In the genomic region with DNA sequence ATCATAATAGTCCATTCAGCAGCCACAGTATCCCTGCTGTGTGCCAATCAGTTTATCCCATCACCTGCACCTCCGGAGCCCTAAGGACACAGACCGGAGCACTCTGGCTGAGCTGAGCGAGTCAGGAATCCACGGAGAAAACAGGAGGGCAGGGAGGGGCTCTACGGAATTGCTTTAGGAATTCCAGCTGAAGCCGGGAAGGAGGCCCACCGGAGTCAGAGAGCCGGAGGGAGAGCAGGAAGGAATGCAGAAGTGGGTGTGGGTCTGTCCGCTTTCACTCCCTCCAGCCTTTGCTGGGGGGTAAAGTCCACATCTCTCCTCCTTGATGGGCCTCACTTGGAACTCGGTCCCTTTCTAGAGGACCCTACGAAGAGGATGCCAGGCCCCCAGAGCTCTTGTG, we compare ENCODE assay signal across 26 mouse cellular contexts. TPM values are rescaled to one million over a fixed set of nuclear protein-coding genes. Genes with fewer than 3 reads are reported as not detected.
DNase-seq lines count a peak whose midpoint lies in the region; ATAC-seq and TF ChIP-seq lines count a peak whose summit lies in the region.
"Had no signal": no experiment of that assay in that cellular context is flagged by ENCODE, and none has a peak within 500 bp of the region (broad histone marks: within the 10 kb centered on the region; RNA-seq: fewer than 3 reads in every experiment).

No protein-coding gene starts in this region.

- H3K9me3 ChIP-seq in heart, embryonic 10.5 days, result no peaks in the 10 kb centered on the region
- H3K9me3 ChIP-seq in kidney, embryonic 16.5 days (ENCODE audit: low read length), result no peaks in the 10 kb centered on the region
- H3K9me3 ChIP-seq in intestine, embryonic 15.5 days, result no peaks in the 10 kb centered on the region
- H3K9me3 ChIP-seq in forebrain, embryonic 16.5 days (ENCODE audit: control insufficient read depth, low read length), result no peaks in the 10 kb centered on the region
- H3K9me3 ChIP-seq: forebrain, embryonic 15.5 days; G1E; hindbrain, embryonic 15.5 days; kidney, embryonic 15.5 days; midbrain, embryonic 15.5 days; neural tube, embryonic 13.5 days had no signal

- peak overlapping the region; percentile 86 for H3K27ac ChIP-seq in heart, embryonic 10.5 days
- no peak overlapping the region for H3K27ac ChIP-seq in kidney, embryonic 16.5 days (ENCODE audit: low read length)
- peak overlapping the region; percentile 7; the same call in 1 of the 2 replicates for H3K27ac ChIP-seq in intestine, embryonic 15.5 days
- no peak overlapping the region for H3K27ac ChIP-seq in forebrain, embryonic 16.5 days (ENCODE audit: low read length)
- H3K27ac ChIP-seq: forebrain, embryonic 15.5 days; heart, adult 2 months; hindbrain, embryonic 15.5 days; midbrain, embryonic 15.5 days; neural tube, embryonic 13.5 days had no signal

- DNase-seq in heart, embryonic 10.5 days (ENCODE audit: low spot score), result no peak
- no peak for DNase-seq in heart, adult 11 months
- DNase-seq in kidney, postnatal 10 days, result no peak
- DNase-seq in R1 (ENCODE audit: low read depth, low spot score), result peak; percentile 96
- DNase-seq in lung, adult 2 months, result no peak
- DNase-seq: adrenal gland, postnatal 14 days; cerebellum, adult 8-10 months; cerebellum, postnatal 36 days; gastrocnemius, postnatal 10 days; heart, adult 2 months; heart, postnatal 36 days; kidney, adult 11 months; liver, postnatal 0 days; right cerebral cortex, postnatal 4 days; thymus, postnatal 25 days had no signal

- WGBS in heart, embryonic 10.5 days, result 24% methylated on average over 11 of the region's 11 CpGs
- 49% methylated on average over 11 of the region's 11 CpGs for WGBS in kidney, embryonic 16.5 days
- WGBS in intestine, embryonic 15.5 days, result 21% methylated on average over 11 of the region's 11 CpGs
- 70% methylated on average over 11 of the region's 11 CpGs for WGBS in forebrain, embryonic 16.5 days
- WGBS in lung, adult 2 months, result 57% methylated on average over 11 of the region's 11 CpGs

- no peaks in the 10 kb centered on the region; the same call in 1 of the 2 replicates for H3K36me3 ChIP-seq in heart, embryonic 10.5 days
- no peaks in the 10 kb centered on the region for H3K36me3 ChIP-seq in kidney, embryonic 16.5 days (ENCODE audit: insufficient read depth, low read length)
- no peaks in the 10 kb centered on the region for H3K36me3 ChIP-seq in intestine, embryonic 15.5 days
- H3K36me3 ChIP-seq in forebrain, embryonic 16.5 days (ENCODE audit: control insufficient read depth, insufficient read depth), result no peaks in the 10 kb centered on the region
- H3K36me3 ChIP-seq: forebrain, embryonic 15.5 days; G1E; hindbrain, embryonic 15.5 days; kidney, embryonic 15.5 days; midbrain, embryonic 15.5 days; neural tube, embryonic 13.5 days had no signal

- no peaks in the 10 kb centered on the region for H3K27me3 ChIP-seq in heart, embryonic 10.5 days (ENCODE audit: insufficient read depth, poor library complexity, severe bottlenecking)
- H3K27me3 ChIP-seq in kidney, embryonic 16.5 days (ENCODE audit: insufficient read depth, low read length), result no peaks in the 10 kb centered on the region
- no peaks in the 10 kb centered on the region for H3K27me3 ChIP-seq in intestine, embryonic 15.5 days (replicated peaks)
- H3K27me3 ChIP-seq in forebrain, embryonic 16.5 days (replicated peaks; ENCODE audit: control insufficient read depth, insufficient read depth, low read length), result 0 out of 2 replicates have a peak, but pooled peaks cover 3% of the 10 kb centered on the region
- H3K27me3 ChIP-seq: forebrain, embryonic 15.5 days; hindbrain, embryonic 15.5 days; kidney, embryonic 15.5 days; midbrain, embryonic 15.5 days; neural tube, embryonic 13.5 days had no signal

- peak overlapping the region; percentile 18; the same call in 1 of the 2 replicates for H3K4me3 ChIP-seq in heart, embryonic 10.5 days
- no peak overlapping the region for H3K4me3 ChIP-seq in kidney, embryonic 16.5 days (ENCODE audit: low read length)
- 0 out of 2 replicates have a peak overlapping the region, but pooled peaks have one; percentile 7 for H3K4me3 ChIP-seq in intestine, embryonic 15.5 days (replicated peaks)
- no peak overlapping the region for H3K4me3 ChIP-seq in forebrain, embryonic 16.5 days (replicated peaks; ENCODE audit: low read length)
- no peak overlapping the region for H3K4me3 ChIP-seq in lung, adult 2 months (replicated peaks; ENCODE audit: extremely low read depth, low read depth, low read length)
- H3K4me3 ChIP-seq: forebrain, embryonic 15.5 days; heart, adult 2 months; hindbrain, embryonic 15.5 days; kidney, embryonic 15.5 days; megakaryocyte, embryonic 14.5 days; midbrain, embryonic 15.5 days; neural tube, embryonic 13.5 days had no signal

- H3K4me1 ChIP-seq in heart, embryonic 10.5 days, result peaks cover 43% of the 10 kb centered on the region
- peaks cover 33% of the 10 kb centered on the region for H3K4me1 ChIP-seq in kidney, embryonic 16.5 days (ENCODE audit: insufficient read depth, low read length)
- peaks cover 25% of the 10 kb centered on the region for H3K4me1 ChIP-seq in intestine, embryonic 15.5 days (replicated peaks)
- no peaks in the 10 kb centered on the region for H3K4me1 ChIP-seq in forebrain, embryonic 16.5 days (replicated peaks; ENCODE audit: control insufficient read depth, insufficient read depth, low read length)
- no peaks in the 10 kb centered on the region for H3K4me1 ChIP-seq in lung, adult 2 months (ENCODE audit: control insufficient read depth, insufficient read depth, low read length)
- H3K4me1 ChIP-seq: forebrain, embryonic 15.5 days had no signal

- peak; percentile 30; the same call in 1 of the 2 replicates for ATAC-seq in kidney, embryonic 16.5 days (ENCODE audit: low FRiP score, low TSS enrichment)
- ATAC-seq in intestine, embryonic 15.5 days, result peak; percentile 77
- no peak for ATAC-seq in forebrain, embryonic 16.5 days
- ATAC-seq: forebrain, embryonic 15.5 days; liver, postnatal 0 days; midbrain, embryonic 15.5 days had no signal

- no peak overlapping the region for H3K9ac ChIP-seq in kidney, embryonic 16.5 days (replicated peaks; ENCODE audit: low read length)
- H3K9ac ChIP-seq in intestine, embryonic 15.5 days, result no peak overlapping the region
- H3K9ac ChIP-seq in forebrain, embryonic 16.5 days (replicated peaks; ENCODE audit: low read depth, low read length), result no peak overlapping the region
- H3K9ac ChIP-seq: forebrain, embryonic 15.5 days; hindbrain, embryonic 15.5 days; kidney, embryonic 15.5 days; liver, postnatal 0 days; midbrain, embryonic 15.5 days; neural tube, embryonic 13.5 days had no signal

- no peak overlapping the region for H3K4me2 ChIP-seq in kidney, embryonic 16.5 days (replicated peaks; ENCODE audit: low read depth, low read length)
- H3K4me2 ChIP-seq in intestine, embryonic 15.5 days (replicated peaks), result peak overlapping the region; percentile 43
- no peak overlapping the region for H3K4me2 ChIP-seq in forebrain, embryonic 16.5 days (ENCODE audit: low read length)
- H3K4me2 ChIP-seq: forebrain, embryonic 15.5 days; hindbrain, embryonic 15.5 days; liver, embryonic 11.5 days; midbrain, embryonic 15.5 days; neural tube, embryonic 13.5 days had no signal

- TF ChIP-seq POLR2A in lung, adult 2 months (IDR thresholded peaks at IDR 0.05; ENCODE audit: borderline replicate concordance, extremely low read depth, low read depth, low read length), result no peak

- no peak for TF ChIP-seq CTCF in lung, adult 2 months (IDR thresholded peaks at IDR 0.05; ENCODE audit: insufficient read depth, low read length)

RNA-seq across cellular contexts. Expression of a gene that starts 27.7 kb away (rescaled TPM):
- polyA plus RNA-seq in heart, embryonic 10.5 days (2016; fragmentation: Nextera tagmentation; extraction: Ambion mirVana), result 7.6 and 11.1 TPM in 2 replicates
- 1.8 and 2.0 TPM in 2 replicates for polyA plus RNA-seq in kidney, embryonic 16.5 days (2015; fragmentation: Nextera tagmentation; extraction: Ambion mirVana)
- 0.40 and 0.52 TPM in 2 replicates for polyA plus RNA-seq in intestine, embryonic 15.5 days (2015; fragmentation: Nextera tagmentation; extraction: Ambion mirVana)
- 0.19 and 0.21 TPM in 2 replicates for polyA plus RNA-seq in forebrain, embryonic 16.5 days (2015; fragmentation: Nextera tagmentation; extraction: Ambion mirVana)
- 0.04 and 0.05 TPM in 2 replicates for polyA plus RNA-seq in lung, adult 2 months (2012; rRNA removed)
- polyA plus RNA-seq: G1E had no signal

Comparison
In these comparisons a context has a peak if more than half of its experiments do, and no peak if none do; other contexts are left out.
1. H3K27ac ChIP-seq: peak in heart, embryonic 10.5 days (single experiment) and intestine, embryonic 15.5 days (single experiment); none in kidney, embryonic 16.5 days (single experiment) and forebrain, embryonic 16.5 days (single experiment).
2. H3K4me3 ChIP-seq: peak in heart, embryonic 10.5 days (single experiment) and intestine, embryonic 15.5 days (single experiment); none in kidney, embryonic 16.5 days (single experiment), forebrain, embryonic 16.5 days (single experiment) and lung, adult 2 months (single experiment).